Mouse (Mus musculus): ENCODE measurements around the gene Entpd3. TPM values are rescaled to one million over a fixed set of nuclear protein-coding genes. Genes with fewer than 3 reads are reported as not detected.

Gene Entpd3
- polyA plus RNA-seq, 1 experiment from 2014 or later, result 4.0 TPM

DNA sequence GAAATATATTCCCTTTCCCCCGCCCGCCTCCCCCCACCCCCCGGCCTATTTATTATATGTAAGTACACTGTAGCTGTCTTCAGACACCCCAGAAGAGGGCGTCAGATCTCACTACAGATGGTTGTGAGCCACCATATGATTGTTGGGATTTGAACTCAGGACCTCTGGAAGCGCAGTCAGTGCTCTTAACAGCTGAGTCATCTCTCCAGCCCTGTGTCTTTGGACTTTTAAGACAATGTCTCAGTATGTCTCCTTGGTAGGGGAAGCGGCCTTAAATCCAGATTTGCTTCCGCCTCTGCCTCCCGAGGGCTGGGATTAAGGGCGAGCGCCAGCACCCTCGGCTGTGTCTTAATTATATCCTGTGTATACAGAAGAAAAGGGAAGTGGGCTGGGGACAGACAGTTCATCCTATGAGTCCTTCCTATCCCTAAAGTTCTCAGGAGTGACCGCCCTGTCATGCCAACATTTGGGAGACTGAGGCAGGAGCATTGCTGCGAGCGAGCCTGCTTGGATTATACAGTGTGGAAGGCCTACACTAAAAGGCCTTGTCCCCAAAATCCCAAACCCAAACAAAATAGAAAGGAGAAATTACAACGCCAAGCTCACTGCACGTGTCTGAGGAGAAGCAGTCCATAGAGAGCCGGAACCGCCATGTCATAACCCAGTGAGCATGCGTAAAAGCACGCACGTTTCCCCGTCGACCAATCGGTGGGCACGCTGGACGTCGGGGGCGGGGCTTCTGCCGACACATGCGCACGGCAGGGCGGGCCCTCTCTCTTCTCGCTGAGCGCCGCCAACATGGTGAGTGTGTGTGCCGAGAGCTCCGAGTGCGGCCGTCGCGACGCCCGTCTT, 31.3 kb downstream of the Entpd3 start, which contains the start of gene Rpl14:
TSS of gene Rpl14 (plus strand) at position 704 of the 852 bp plus-strand sequence.
- peaks cover 17% of the 10 kb centered on the region for H3K4me1 ChIP-seq (replicated peaks; ENCODE audit: control insufficient read depth, insufficient read depth, low read length)
- H3K4me3 ChIP-seq (ENCODE audit: low read depth, low read length), result peak within 1 kb of the TSS; percentile 92
- DNase-seq (ENCODE audit: low spot score), result peak; percentile 99
- H3K36me3 ChIP-seq (ENCODE audit: control insufficient read depth, insufficient read depth, low read length), result peaks cover 39% of the 10 kb centered on the region
- ATAC-seq (replicated peaks; ENCODE audit: low FRiP score, low TSS enrichment, low read depth), result peak; percentile 94
- WGBS, result 7% methylated on average over 43 of the region's 43 CpGs
- peak within 1 kb of the TSS; percentile 95 for H3K4me2 ChIP-seq (ENCODE audit: low read length)
- peak within 1 kb of the TSS; percentile 89 for H3K9ac ChIP-seq (ENCODE audit: low read length)
- H3K27me3 ChIP-seq (replicated peaks; ENCODE audit: control insufficient read depth, insufficient read depth, low read length), result no peaks in the 10 kb centered on the region
- peak within 1 kb of the TSS; percentile 76 for H3K27ac ChIP-seq (ENCODE audit: low read depth)
- no peaks in the 10 kb centered on the region for H3K9me3 ChIP-seq (ENCODE audit: control insufficient read depth, low read length)

DNA sequence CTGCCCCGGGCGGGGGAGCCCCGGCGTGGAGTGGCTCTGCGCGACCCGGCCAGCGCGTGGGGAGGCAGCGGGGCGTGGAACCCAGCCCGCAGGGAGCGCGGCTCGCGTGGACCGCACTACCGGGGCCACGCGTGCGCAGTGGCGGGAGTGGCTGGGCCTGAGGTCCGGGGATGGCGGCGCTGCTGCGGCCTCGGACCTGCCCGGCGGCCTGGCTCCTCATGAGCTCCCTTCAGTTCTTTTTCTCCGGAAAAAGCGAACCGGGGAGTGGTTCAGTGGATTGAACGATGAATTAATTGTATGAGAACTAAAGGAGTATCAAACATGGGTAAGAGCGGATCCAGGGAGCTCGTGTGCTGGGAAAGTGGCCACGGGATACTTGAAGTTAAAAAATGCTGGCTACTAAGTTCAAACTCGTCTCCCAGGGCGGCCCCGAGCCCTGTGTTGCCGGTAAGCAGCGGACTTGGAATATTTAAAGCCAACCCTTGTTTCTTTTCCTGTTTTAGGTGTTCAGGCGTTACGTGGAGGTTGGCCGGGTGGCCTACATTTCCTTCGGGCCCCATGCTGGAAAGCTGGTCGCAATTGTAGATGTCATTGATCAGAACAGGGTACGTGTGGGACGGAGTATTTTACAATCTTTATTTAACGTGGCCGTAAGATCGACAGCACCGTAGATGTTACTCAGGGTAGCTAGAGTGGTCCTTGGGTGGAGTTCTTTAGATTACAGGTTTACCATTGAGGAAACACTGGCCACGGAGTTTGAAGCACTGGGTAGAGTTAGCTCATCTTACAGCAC, 32.2 kb downstream of the Entpd3 start:
- ATAC-seq (replicated peaks; ENCODE audit: low FRiP score, low TSS enrichment, low read depth) (peak; percentile 74), DNase-seq (ENCODE audit: low spot score) (no peak)
- Histone ChIP-seq H3K36me3 (ENCODE audit: control insufficient read depth, insufficient read depth, low read length) (peaks cover 40% of the 10 kb centered on the region), H3K9ac (ENCODE audit: low read length) (peak overlapping the region; percentile 89), H3K4me1 (replicated peaks; ENCODE audit: control insufficient read depth, insufficient read depth, low read length) (peaks cover 17% of the 10 kb centered on the region), H3K9me3 (ENCODE audit: control insufficient read depth, low read length) (no peaks in the 10 kb centered on the region), H3K27me3 (replicated peaks; ENCODE audit: control insufficient read depth, insufficient read depth, low read length) (no peaks in the 10 kb centered on the region), H3K27ac (ENCODE audit: low read depth) (peak overlapping the region; percentile 64), H3K4me2 (ENCODE audit: low read length) (peak overlapping the region; percentile 95), H3K4me3 (ENCODE audit: low read depth, low read length) (peak overlapping the region; percentile 92)
- WGBS, result 1% methylated on average over 53 of the region's 53 CpGs

DNA sequence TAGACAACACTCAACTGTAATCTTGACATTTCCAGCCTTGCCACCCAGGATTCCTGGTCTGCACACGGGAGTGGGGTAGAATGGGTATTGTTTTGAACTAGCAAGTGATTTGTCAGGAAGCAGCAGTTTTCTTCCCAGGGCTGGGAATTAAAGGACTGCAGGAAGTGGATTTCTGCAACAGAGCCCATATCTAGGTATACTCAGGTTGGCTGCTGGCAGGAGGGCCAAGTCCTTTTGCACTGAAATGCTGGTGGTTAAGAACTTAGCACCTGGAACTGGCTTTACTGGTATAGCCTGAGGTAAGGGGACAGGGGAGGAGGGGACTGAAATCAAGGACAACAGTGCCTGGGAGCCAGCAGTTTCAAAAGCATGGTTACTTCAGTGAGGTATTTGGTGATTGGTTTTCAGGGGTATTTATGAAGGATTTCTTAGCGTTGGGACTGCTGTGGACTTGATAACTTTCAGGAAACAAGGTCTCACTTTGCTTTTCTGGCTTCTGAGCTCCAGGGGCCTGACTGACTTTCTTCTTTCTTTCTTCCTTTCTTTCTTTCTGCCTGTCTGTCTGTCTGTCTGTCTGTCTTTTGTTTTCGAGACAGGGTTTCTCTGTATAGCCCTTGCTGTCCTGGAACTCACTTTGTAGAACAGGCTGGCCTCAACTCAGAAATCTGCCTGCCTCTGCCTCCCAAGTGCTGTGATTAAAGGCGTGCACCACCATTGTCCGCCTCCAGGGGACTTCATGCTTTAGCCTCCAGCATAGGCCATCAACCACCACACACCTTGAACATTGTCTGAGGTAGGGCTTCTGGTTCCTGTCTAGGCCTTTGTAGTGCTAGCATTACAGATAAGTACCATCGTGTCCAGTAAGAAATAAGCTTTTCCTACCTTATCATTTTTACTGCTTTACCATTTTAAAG, 36.4 kb downstream of the Entpd3 start:
- Histone ChIP-seq H3K27ac (ENCODE audit: low read depth) (no peak overlapping the region), H3K27me3 (replicated peaks; ENCODE audit: control insufficient read depth, insufficient read depth, low read length) (no peaks in the 10 kb centered on the region), H3K9me3 (ENCODE audit: control insufficient read depth, low read length) (no peaks in the 10 kb centered on the region), H3K4me2 (ENCODE audit: low read length) (no peak overlapping the region), H3K9ac (ENCODE audit: low read length) (no peak overlapping the region), H3K36me3 (ENCODE audit: control insufficient read depth, insufficient read depth, low read length) (peaks cover 40% of the 10 kb centered on the region), H3K4me1 (replicated peaks; ENCODE audit: control insufficient read depth, insufficient read depth, low read length) (peaks cover 16% of the 10 kb centered on the region), H3K4me3 (ENCODE audit: low read depth, low read length) (no peak overlapping the region)
- ATAC-seq (replicated peaks; ENCODE audit: low FRiP score, low TSS enrichment, low read depth) (no peak), DNase-seq (ENCODE audit: low spot score) (no peak)
- 61% methylated on average over 6 of the region's 6 CpGs for WGBS

DNA sequence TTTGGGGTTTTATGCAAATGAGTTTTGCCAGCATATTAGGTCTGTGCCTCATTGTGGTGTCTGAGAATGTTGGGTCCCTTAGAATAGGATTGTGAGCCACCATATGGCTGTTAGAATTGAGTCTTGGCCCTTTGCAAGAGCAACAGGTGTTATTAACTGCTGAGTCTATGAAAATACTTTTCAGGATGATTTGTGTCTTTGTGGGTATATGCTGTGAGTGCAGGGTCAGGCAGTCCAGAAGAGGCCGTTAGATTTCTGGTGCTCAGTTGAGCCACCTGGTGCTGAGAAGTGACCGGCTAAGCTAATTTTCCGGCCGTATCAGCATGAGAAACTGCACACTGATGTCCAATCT, 37.0 kb downstream of the Entpd3 start:
- Histone ChIP-seq H3K4me2 (ENCODE audit: low read length) (peak overlapping the region; percentile 85), H3K27ac (ENCODE audit: low read depth) (no peak overlapping the region), H3K9ac (ENCODE audit: low read length) (no peak overlapping the region), H3K36me3 (ENCODE audit: control insufficient read depth, insufficient read depth, low read length) (peaks cover 40% of the 10 kb centered on the region), H3K27me3 (replicated peaks; ENCODE audit: control insufficient read depth, insufficient read depth, low read length) (no peaks in the 10 kb centered on the region), H3K9me3 (ENCODE audit: control insufficient read depth, low read length) (no peaks in the 10 kb centered on the region), H3K4me3 (ENCODE audit: low read depth, low read length) (peak overlapping the region; percentile 67; the same call in 1 of the 2 replicates), H3K4me1 (replicated peaks; ENCODE audit: control insufficient read depth, insufficient read depth, low read length) (peaks cover 16% of the 10 kb centered on the region)
- 3% methylated on average over 4 of the region's 4 CpGs for WGBS
- DNase-seq (ENCODE audit: low spot score) (peak; percentile 66), ATAC-seq (replicated peaks; ENCODE audit: low FRiP score, low TSS enrichment, low read depth) (peak; percentile 5; the same call in 1 of the 2 replicates)

DNA sequence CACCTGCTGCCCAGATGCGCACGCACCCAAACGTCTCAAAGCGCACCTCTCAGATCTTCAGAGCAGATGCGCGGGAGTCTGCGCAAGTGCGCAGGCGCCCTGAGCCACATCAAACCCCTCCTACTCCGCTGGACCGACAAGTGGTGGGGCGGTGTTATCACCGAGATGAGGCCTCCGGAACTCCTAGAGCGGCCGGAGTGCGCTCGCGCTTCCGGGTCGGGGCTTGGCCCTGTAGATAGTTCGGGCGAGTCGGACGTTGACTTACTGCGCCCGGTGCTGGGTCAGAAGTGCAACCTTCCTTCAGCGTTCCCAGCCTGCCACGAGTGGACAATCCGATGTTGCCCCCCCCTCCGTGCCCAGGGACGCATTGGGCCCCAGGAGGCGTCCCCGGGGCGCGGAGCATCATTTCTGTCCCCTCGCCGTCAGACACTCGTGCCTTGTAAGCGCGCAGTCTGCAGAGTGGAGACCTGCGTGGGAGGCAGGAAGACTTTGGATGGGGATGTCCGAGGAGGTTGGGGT, 37.6 kb downstream of the Entpd3 start:
- peak overlapping the region; percentile 67; the same call in 1 of the 2 replicates for H3K27ac ChIP-seq (ENCODE audit: low read depth)
- WGBS, result under 1% methylated on average over 43 of the region's 43 CpGs
- peak overlapping the region; percentile 85 for H3K4me2 ChIP-seq (ENCODE audit: low read length)
- no peaks in the 10 kb centered on the region for H3K27me3 ChIP-seq (replicated peaks; ENCODE audit: control insufficient read depth, insufficient read depth, low read length)
- ATAC-seq (replicated peaks; ENCODE audit: low FRiP score, low TSS enrichment, low read depth), result peak; percentile 90
- peak overlapping the region; percentile 67 for H3K4me3 ChIP-seq (ENCODE audit: low read depth, low read length)
- no peaks in the 10 kb centered on the region for H3K9me3 ChIP-seq (ENCODE audit: control insufficient read depth, low read length)
- peak; percentile 94 for DNase-seq (ENCODE audit: low spot score)
- H3K9ac ChIP-seq (ENCODE audit: low read length), result peak overlapping the region; percentile 89
- peaks cover 18% of the 10 kb centered on the region for H3K4me1 ChIP-seq (replicated peaks; ENCODE audit: control insufficient read depth, insufficient read depth, low read length)
- peaks cover 39% of the 10 kb centered on the region for H3K36me3 ChIP-seq (ENCODE audit: control insufficient read depth, insufficient read depth, low read length)

DNA sequence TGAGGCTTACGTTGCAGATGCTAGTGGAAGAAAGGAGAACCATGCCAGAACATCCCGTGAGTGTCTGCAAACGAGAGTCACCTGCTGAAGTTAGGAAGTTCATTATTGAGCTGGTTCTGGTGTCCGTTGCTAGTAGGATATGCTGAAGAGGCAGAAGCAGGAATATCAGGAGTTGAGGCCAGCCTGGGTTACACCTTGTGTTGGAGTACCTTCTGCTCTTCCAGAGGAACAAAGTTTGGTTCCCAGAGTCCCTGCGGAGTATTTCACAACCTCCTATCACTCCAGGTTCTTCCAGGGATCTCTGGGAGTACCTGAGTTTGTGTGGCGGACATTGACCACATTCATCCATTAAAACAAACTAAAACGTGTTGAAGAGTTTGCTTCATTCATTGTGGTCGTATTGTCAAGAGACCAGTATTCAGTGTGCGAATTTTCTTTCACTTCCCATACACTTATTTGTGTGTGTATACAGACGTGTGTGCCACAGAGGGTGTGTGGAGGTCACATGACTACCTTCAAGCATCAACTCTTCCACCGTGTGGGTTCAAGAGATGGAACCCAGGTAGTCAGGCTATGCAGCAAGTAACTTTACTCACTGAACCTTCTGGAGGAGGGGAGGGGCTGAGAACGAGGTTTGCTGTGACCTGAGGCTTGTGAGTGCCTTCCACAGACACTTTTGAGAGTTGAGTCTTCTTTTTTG, 38.2 kb downstream of the Entpd3 start:
- no peaks in the 10 kb centered on the region for H3K9me3 ChIP-seq (ENCODE audit: control insufficient read depth, low read length)
- peak overlapping the region; percentile 89 for H3K9ac ChIP-seq (ENCODE audit: low read length)
- peak; percentile 66 for DNase-seq (ENCODE audit: low spot score)
- peak overlapping the region; percentile 85 for H3K4me2 ChIP-seq (ENCODE audit: low read length)
- no peak for ATAC-seq (replicated peaks; ENCODE audit: low FRiP score, low TSS enrichment, low read depth)
- H3K4me1 ChIP-seq (replicated peaks; ENCODE audit: control insufficient read depth, insufficient read depth, low read length), result peaks cover 15% of the 10 kb centered on the region
- WGBS, result 48% methylated on average over 12 of the region's 12 CpGs
- peak overlapping the region; percentile 67 for H3K4me3 ChIP-seq (ENCODE audit: low read depth, low read length)
- H3K27me3 ChIP-seq (replicated peaks; ENCODE audit: control insufficient read depth, insufficient read depth, low read length), result no peaks in the 10 kb centered on the region
- H3K27ac ChIP-seq (ENCODE audit: low read depth), result 0 out of 2 replicates have a peak overlapping the region, but pooled peaks have one; percentile 67
- peaks cover 33% of the 10 kb centered on the region for H3K36me3 ChIP-seq (ENCODE audit: control insufficient read depth, insufficient read depth, low read length)

DNA sequence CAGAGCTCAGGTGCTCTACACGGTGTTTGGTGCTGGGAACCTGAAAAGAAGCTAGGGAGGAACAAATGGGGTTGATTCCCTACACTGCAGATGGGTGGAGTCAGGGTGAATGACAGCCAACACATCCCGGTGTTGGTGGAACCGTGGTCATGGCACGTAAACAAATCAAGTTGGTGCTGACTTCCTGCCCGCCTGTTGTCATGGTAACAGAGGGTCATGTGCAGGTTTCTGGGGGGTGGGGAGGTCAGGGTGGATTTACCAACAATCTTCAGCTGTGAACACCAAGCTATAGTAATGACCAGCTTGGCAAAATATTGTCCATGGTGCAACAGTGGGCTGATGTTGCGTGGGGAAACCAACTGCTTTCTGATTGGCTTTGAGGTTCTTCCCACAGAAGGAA, 39.1 kb downstream of the Entpd3 start:
- Histone ChIP-seq H3K4me2 (ENCODE audit: low read length) (no peak overlapping the region), H3K27me3 (replicated peaks; ENCODE audit: control insufficient read depth, insufficient read depth, low read length) (no peaks in the 10 kb centered on the region), H3K4me3 (ENCODE audit: low read depth, low read length) (no peak overlapping the region), H3K9ac (ENCODE audit: low read length) (no peak overlapping the region), H3K9me3 (ENCODE audit: control insufficient read depth, low read length) (no peaks in the 10 kb centered on the region), H3K36me3 (ENCODE audit: control insufficient read depth, insufficient read depth, low read length) (peaks cover 24% of the 10 kb centered on the region), H3K4me1 (replicated peaks; ENCODE audit: control insufficient read depth, insufficient read depth, low read length) (peaks cover 16% of the 10 kb centered on the region), H3K27ac (ENCODE audit: low read depth) (no peak overlapping the region)
- ATAC-seq (replicated peaks; ENCODE audit: low FRiP score, low TSS enrichment, low read depth), result no peak
- WGBS, result 45% methylated on average over 6 of the region's 6 CpGs
- no peak for DNase-seq (ENCODE audit: low spot score)

Measured in intestine, embryonic 14.5 days (tissue).